Mouse (Mus musculus): ENCODE results near the gene Dusp16.
A peak's percentile ranks its signal among the peaks of the same experiment; 100 is the strongest.

Dusp16 gene

DNA sequence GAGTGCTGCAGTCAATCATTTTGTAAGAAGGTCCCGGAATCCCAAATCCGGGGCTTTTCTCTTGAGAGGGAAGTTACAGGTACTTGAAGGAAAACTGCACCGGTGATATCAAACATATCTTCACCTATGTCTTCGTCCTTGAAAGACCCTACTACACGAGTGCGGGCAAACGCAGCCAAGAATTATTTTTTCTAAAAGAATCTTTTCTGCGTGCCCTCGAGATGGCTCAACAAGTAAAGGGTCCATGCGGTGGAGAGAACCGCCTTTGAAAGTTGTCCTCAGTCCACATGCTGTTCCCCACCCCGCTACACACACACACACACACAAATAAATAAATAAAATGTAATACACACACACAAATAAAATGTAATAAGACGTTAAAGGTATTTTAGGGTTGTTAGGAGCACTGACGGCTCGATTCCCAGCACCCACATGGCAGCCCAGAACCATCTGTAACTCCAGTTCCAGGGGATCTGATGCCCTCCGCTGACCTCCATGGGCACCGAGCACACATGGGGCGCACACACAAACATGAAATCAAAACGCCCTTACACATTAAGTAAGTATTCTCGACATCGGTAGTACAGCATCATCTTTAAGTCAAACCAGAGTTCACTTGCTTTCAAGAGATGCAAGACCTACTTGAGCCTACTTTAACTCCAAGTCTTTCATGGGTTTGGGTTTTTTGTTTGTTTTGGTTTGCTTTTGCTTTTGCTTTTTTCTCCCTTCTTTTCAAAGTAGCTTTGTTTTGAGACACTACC, 801 bp upstream of the Dusp16 start:
- no peak for DNase-seq (ENCODE audit: low spot score in 2 of 2)

DNA sequence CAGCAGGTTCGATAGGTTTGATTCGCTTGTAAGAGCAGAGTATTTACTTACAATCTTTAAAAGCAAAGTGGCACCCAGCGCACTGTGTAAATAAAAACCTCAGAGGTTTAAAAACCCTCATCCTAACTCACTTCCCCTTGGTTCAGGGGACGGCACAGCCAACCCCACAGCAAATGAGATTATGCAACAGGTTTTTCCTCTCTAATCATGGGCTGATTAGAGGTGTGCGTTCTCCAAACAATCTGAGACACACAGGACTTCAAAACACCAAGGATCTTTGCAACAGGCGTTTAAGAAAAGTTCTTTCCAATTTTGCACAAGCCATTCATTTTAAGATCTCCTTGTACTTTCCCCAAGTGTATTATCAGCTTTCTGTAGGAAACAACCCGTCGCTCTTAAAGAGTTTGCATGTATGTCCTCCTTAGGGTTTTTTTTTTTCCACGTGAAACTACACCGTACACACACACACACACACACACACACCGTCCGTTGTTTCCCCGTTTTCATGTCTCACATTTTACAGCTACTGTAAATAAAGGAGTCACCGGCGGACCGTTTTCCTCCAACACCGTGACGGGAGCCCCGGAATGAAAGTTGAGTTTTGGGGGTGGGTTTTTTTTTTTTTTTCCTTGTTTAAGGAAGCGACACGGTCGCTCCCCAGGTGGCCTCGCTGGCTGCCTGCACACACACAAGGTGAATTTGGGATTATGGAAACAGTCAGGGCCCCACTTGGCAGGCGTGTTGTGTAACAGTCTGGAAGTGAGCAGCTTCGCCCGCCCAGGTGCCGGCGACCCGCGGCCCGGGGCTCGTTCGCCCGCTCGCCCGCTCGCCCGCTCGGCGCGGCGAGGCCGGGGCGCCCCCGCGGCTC, 940 bp downstream of the Dusp16 start:
- peak; percentile 30 to 38 for DNase-seq (ENCODE audit: low spot score in 2 of 2)

DNA sequence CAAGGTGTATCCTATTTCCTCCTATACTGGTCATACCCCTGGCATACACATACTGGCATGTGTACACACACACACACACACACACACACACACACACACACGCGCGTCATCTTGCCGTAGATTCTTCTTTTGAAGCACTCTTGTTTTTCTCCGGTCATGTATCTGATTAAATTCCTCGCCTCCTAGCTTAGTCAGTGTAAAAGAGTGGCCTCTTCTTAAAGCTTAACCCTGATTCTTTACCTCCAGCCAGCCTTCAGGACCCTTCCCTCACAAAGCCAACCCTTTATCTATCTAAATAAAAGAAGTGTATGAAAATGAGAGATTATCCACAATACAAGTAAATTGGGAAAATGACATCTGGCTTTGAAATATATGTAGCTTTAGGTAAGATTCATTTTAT, 3.3 kb downstream of the Dusp16 start:
- DNase-seq (ENCODE audit: low spot score in 2 of 2): no peak

DNA sequence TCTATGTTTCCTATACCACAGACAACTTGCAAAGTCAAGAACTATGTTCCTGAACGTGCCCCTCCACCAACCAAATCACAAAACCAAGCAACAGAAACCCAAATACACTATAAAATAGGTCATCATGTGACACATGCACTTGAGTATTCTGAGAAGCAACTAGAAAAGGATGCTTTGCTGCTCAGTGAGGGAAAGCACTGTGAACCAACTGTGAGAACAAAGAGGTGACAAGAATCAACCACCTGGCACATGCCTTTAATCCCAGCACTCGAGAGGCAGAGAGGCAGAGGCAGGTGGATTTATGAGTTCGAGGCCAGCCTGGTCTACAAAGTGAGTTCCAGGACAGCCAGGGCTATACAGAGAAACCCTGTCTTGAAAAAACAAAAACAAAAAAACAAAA, 6.0 kb downstream of the Dusp16 start:
- DNase-seq (ENCODE audit: low spot score in 2 of 2): no peak

DNA sequence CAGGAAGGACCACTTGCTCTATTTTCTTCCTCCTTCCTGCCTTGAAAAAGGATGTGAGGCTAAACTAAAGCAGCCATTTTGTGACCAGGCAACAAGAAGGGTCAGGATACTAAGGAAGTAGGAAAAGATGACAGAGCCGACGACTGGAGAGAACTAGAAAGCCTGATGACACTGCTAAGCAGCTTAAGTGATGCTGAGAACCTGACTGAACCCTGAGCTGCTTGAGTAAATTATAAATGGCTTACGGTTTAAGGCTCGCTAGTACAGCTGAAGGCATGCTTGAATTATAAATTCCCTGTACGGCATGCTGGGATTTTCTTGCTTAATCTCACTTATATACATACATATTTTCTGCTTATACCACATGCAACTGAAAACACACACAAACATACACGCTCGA, 9.5 kb downstream of the Dusp16 start:
- no peak for DNase-seq (ENCODE audit: low spot score in 2 of 2)

DNA sequence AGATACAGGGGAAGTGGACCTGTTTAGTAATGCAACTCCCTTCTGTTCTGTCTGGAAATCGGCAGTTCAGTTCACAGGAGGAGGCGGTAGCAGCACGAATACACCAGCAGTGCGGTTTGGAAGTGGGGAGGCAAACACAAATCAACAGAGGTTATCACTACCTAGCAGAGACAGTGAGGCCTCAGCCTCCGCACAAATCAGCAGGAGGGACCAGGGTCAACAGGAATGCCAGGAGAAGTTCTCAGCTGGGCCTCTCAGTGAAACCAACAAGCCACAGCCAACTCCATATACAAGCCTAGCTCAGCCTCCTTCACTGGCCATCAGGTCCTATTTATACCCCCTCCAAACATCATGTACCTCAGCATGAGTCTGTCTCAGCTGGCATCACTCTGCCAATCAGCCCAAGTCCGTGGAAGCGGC, 10.9 kb downstream of the Dusp16 start:
- no peak for DNase-seq (ENCODE audit: low spot score in 2 of 2)

DNA sequence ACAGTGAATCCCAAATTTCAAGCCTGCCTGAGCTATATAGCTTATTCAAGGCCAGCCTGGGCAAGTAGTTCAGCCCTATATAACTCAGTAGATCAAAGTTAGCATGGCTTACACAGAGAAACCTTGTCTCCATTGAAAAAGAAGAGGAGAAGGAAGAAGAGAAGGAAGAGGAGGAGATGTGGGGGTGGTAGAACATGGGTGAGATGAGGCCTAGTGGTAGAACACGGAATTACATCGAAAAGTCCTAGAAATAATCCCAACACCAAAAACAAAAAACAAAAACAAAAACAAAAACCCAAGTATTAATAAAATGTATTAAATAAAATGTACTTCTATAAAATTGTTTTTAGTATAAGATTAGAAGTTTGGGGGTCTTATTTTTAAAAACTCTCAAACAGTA, 12.4 kb downstream of the Dusp16 start:
- no peak for DNase-seq (ENCODE audit: low spot score in 2 of 2)

DNA sequence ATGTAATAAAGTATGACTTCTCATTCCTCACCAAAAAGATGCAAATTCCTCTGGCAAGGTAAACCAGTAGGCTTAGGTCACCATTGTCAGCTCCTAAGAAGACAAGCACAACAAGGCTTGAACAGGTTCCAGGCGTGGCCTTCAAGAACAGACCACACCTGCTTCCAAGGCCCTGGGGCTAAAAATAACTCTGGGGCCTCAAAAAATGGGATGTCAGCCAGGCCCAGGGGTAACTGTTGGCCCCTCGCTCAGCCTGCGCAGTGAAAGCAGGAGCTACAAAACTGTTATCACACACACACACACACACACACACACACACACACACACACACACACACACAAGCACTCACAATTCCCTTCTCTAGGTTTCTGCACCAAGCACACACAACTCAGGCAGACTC, 18.5 kb downstream of the Dusp16 start:
- no peak for DNase-seq (ENCODE audit: low spot score in 2 of 2)

DNA sequence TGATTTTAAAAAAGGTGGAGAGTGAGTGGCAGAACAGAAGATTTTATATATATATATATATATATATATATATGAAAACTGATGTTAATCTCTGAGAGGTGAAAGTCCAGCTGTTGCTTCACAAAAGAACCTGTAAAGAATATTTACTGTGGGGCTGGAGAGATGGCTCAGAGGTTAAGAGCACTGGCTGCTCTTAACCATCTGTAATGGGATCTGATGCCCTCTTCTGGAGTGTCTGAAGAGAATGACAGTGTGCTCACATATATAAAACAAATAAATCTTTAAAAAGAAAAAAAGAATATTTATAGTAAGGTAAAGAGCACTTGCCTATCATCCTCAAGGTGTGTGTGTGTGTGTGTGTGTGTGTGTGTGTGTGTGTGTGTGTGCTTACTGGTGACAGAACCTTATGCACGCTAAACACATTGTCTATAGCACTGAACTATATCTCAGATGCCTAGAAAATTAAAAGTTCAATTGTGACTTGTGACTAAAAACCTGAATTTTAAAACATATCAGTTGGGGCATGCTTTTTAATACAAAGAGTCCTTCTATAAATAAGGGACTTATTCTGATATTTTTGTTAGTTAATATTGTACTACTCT, 19.0 kb downstream of the Dusp16 start:
- DNase-seq (ENCODE audit: low spot score in 2 of 2): no peak

DNA sequence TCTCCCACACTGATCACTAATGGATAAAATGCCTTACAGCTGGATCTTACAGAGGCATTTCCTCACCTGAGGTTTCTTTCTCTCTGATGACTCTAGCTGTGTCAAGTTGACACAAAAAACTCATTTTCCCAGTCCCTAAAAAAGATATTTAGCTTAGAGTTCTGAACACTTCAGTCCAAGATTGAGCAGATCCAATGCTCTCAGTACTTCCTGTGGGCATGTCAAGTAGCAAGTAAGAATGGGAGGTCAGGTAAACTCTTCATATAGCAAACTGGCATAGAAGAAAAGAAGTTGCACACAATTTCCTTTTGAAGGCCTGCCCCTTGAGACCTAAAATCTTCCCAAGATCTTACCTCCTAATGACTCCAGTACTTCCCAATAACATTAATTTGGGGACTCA, 22.1 kb downstream of the Dusp16 start:
- no peak for DNase-seq (ENCODE audit: low spot score in 2 of 2)

DNA sequence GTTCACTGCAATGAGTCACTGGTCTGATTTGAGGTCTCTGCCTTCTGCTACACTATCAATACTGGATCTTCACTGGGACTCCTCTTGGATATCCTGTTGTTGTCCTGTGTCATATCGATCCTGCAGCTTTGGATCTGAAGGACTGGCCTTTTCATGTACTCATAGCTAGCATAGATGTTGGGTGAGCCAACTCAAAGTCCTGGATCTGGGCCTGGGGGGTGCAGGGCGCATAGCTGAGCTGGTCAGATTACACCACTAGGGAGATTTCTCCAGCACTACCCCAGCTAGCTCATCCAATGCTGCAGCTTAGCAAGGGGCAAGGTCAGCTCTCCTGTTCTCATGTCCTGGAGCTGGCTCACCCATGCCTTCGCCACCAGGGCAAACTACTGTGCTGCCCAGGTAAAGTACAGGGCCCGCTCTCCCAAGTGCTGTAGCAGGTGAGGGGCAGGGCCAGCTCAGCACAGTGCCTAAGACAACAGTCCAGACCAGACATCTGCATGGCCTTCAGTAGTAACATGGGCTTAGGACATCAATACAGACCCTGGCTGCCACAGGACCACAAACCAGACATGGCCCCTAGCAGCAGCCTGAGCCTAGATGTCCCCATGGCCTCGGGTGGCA, 27.9 kb downstream of the Dusp16 start:
- DNase-seq (ENCODE audit: low spot score in 2 of 2): no peak

DNA sequence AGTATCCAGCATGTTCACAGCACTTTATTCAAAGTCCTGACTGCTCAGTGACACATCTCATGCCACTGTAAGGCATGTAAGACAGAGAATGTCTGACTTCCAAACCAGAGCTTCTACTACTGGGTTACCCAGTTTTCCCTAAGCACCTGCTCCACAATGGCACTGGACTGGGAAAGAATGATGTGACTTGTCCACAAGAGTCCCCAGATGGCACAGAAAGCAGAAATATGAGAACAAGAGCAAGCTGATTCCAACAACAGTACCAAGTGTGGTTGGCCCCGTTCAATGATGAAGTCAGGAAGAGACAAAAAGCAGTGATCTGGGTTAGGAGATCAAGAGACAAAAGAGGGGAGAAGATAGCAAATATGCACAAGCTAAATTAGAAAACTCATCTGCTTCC, 29.0 kb downstream of the Dusp16 start:
- DNase-seq (ENCODE audit: low spot score in 2 of 2): no peak

DNA sequence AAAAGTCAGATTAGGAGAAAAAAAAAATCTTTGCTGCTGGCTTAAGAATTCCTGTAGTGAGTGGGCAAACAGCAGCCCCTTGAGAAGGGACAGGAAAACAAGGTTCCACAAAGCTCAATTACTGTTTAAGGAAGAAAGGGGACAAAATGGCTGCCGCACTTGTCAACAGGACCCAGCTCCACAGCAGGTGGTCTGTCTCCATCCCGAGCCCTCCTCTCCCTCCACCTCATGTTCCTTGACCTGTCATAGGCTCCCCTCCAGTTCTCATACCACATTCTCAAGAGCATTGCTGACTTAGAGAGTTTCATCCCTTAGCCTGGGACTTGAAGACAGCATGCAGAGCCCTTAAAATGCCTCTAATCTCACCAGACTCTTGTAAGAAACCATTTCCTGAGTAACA, 30.6 kb downstream of the Dusp16 start:
- DNase-seq (ENCODE audit: low spot score in 2 of 2): no peak

DNA sequence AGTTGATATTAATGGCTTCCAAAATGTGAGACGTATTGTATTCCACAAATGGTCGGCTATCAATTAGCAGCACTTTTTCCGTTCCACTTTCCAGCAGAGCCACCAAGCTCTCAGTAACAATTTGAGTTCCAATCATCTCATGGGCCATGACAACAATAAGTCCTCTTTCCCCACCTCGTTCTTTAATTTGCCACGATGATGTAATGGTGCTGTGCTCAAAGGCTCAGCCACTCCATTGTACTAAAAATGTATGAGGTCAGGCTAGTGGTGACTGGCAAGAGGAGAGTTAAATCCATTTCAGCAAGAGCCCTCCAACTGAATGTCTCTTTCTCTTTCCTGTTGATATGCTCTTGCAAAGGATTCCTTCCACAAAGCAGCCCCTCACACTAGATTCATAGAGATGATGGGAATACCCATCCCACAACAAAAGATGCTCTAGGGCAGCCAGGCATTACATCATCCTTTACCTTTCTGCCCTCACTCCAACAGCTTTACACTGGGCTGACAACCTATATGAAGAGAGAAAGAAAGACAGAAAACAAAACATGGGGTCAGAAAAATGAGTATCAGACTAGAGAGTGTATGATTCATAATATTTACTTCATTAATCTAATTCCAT, 31.4 kb downstream of the Dusp16 start:
- no peak for DNase-seq (ENCODE audit: low spot score in 2 of 2)

DNA sequence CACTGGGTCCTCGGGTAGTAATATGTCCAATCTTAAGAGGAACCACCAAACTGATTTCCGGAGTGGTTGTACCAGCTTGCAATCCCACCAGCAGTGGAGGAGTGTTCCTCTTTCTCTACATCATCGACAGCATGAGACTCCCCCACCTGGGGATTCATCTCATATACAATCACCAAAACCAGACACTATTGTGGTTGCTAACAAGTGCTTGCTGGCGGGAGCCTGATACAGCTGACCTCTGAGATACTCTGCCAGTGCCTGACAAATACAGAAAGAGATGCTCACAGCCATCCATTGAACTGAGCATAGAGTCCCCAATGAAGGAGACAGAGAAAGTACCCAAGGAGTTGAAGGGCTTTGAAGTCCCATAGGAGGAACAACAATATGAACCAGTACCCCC, 36.4 kb downstream of the Dusp16 start:
- no peak for DNase-seq (ENCODE audit: low spot score in 2 of 2)

DNA sequence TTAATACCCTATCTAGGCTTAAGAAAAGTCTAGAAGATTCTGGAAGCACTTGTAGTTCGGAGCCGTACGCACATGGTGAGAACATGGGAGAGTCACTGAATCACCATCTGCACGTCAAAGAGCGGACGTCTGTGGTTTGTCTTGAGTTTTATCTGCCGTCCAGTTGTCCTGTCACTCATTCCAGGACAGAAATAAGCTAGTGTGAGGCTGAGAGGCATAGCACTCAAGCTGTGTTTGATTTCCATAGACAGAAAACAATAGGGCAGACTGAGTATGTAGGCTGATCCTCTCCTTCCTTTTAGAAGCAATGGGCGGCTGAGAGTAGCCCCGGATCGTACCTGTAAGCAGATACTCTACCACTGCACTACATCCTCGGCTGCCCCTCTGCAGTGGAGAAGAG, 38.6 kb downstream of the Dusp16 start:
- no peak for DNase-seq (ENCODE audit: low spot score in 2 of 2)

DNA sequence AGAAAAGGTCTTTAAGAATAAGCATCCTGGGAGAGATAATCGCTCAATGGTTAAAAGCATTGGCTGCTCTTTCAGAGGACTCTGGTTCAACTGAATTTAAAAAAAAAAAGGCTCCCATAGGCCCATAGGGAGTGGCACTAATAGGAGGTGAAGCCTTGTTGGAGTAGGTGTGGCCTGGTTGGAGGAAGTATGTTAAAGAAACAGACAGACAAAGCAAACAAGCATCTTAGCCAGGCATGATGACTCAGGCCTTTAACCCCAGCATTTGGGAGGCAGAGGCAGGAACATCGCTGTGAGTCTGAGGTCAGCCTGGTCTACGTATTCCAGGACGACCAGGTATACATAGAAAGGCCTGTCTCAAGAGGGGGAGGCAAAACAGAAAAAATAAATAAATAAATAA, 39.0 kb downstream of the Dusp16 start:
- DNase-seq (ENCODE audit: low spot score in 2 of 2): no peak

DNA sequence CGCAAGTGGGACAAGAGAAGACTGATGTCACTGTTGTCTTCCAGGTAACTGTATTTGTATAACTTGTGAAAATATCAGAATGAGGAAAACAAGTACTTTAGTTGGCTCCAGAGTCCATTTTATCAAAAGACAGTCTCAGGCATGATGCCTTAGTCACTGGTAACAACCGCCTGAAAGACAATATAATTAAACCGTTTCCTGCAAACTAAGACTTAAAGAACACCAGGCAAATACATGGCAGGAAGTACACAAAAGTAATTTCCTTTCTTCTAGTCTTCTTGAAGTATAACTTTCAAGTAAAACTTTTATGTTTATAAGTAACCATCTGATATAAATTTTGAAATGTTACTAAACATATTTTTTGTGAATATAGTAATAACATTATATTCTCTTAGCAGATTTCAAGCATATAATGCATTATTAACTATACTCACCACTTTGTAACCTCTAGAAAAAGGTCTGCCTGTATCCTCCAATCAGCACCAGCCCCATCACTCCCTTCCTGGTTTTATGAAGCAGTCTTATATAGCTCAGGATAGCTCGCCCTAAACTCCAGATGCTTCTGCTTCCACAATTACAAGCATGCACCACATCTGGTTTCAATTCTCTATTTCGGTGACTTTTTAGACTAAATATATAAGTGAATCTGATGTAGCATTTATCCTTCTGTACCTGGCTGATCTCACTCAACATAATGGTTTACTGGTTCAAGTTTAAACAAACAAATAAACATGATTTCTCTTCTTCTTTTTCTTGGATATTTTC, 40.4 kb downstream of the Dusp16 start:
- DNase-seq (ENCODE audit: low spot score in 2 of 2): no peak

DNA sequence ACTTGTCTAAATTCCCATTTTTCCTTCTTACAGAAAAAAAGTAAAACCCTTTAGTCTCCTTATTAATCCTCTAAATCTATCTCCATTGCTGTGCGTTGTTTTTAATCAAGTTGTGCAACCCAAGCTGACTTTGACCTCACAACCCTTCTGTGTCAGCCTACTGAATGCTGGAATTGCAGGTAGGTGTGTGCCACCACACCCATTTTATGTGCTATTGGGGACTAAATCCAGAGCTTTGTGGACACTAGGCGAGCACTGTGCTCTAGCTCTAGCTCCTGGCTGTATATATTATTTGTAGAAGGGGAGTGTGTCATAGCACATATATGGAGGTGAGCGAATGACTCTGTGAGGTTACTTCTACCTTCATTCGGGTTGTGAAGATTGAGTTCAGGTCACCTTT, 41.3 kb downstream of the Dusp16 start:
- no peak for DNase-seq (ENCODE audit: low spot score in 2 of 2)

DNA sequence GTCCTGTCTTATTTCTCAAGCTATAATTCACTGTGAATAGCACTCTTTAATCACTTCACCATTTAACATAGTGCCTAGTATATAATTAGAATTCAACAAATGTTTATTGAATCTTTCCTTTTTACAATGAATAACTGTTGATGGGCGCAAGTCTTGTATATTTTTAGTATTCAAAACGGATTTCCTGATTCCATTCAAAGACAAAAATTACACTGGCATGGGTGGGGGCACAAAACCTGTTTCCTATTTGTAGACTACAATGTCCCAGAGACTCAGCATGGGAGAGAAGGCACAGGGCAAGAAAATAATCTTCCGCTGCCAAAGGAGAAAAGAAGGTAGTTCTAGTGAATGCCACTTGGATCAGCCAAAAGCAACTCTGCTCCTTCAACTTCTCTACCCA, 44.3 kb downstream of the Dusp16 start:
- no peak for DNase-seq (ENCODE audit: low spot score in 2 of 2)

DNA sequence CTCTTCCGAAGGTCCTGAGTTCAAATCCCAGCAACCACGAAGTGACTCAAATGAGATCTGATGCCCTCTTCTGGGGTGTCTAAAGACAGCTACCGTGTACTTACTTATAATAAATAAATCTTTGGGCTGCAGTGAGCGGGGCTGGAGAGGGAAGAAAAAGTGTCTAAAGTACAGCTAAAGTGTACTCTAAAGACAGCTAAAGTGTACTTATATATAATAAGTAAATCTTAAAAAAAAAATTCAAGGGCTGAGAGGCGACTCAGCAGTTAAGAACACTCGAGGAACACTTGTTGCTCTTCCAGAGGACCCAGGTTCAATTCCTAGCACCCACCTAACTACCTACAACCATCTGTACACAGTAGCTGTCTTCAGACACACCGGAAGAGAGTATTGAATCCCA, 46.5 kb downstream of the Dusp16 start:
- DNase-seq (ENCODE audit: low spot score in 2 of 2): no peak
